Mouse (Mus musculus) liver, embryonic 14.5 days (tissue): ENCODE data around the gene Per1.
A peak's percentile ranks its signal among the peaks of the same experiment; 100 is the strongest.

ENCODE experiments used
- CTCF ChIP-seq: IDR thresholded peaks from 2 replicates; pipeline ENCODE4 v1.5.1; 2016; ENCODE audit warnings: antibody characterized with exemption, low read depth, control low read depth
- EP300 ChIP-seq: IDR thresholded peaks from 2 replicates; pipeline ENCODE4 v1.6.1; 2016; ENCODE audit warnings: antibody characterized with exemption, low read depth

DNA sequence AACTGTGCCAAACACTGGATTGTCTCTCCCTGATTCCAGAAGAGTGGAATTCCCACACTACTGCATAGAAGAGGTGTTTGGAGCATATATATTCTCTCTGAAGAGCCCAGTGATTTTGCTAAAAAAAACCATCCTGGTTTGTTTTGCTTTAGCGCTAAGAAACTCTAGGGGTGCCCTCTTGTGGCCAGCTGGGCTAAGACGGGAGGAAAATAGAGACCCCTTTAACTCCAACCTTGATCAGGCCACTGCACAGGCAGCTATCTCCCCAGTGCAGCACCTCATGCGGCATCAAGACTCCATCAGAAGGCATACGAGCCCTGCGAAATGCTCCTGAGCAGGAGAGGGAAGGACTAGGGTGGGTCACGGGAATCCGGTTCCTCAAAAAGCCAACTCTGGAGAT lies 55.4 kb downstream of the Per1 start:
- TF ChIP-seq CTCF (peak; percentile 55), EP300 (no peak)
